ENCODE assay signal across 18 mouse cellular contexts in the genomic region with DNA sequence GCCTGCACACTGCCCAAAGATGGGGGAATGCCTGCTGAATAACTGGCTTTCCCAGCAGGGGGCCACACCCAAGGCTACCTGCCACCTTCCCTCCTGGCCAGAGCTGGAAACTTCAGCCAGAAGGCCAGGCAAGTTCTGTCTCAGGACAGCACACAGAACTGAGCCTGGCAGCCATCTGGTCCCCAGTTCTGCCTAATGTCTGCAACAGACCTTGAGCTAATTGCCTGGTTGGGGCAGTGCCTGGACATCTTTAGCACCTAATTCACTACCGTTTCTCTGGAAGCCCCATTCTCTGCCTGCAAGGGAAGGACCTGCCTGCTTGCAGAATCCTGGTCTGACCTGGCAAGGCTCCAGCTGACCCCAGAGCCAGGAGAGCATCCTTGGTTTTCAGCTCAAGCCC. TPM values are rescaled to one million over a fixed set of nuclear protein-coding genes. Genes with fewer than 3 reads are reported as not detected.
DNase-seq lines count a peak whose midpoint lies in the region; ATAC-seq and TF ChIP-seq lines count a peak whose summit lies in the region.
"Had no signal": no experiment of that assay in that cellular context is flagged by ENCODE, and none has a peak within 500 bp of the region (broad histone marks: within the 10 kb centered on the region; RNA-seq: fewer than 3 reads in every experiment).

No protein-coding gene starts in this region.

- no peaks in the 10 kb centered on the region for H3K9me3 ChIP-seq in limb, embryonic 11.5 days (ENCODE audit: control insufficient read depth, low read length)
- H3K9me3 ChIP-seq: embryonic facial prominence, embryonic 15.5 days; forebrain, embryonic 12.5 days; limb, embryonic 15.5 days; neural tube, embryonic 12.5 days had no signal

- no peak overlapping the region for H3K4me3 ChIP-seq in limb, embryonic 11.5 days (ENCODE audit: low read depth, low read length)
- H3K4me3 ChIP-seq: embryonic facial prominence, embryonic 15.5 days; forebrain, embryonic 12.5 days; limb, embryonic 15.5 days; neural tube, embryonic 12.5 days had no signal

- H3K4me2 ChIP-seq in limb, embryonic 11.5 days (ENCODE audit: low read depth, severe bottlenecking), result no peak overlapping the region
- H3K4me2 ChIP-seq: embryonic facial prominence, embryonic 15.5 days; forebrain, embryonic 12.5 days; limb, embryonic 15.5 days; neural tube, embryonic 12.5 days had no signal

- DNase-seq in gastrocnemius, postnatal 25 days, result peak; percentile 36
- DNase-seq in gastrocnemius, postnatal 10 days, result no peak
- peak; percentile 52 for DNase-seq in brain, embryonic 14.5 days (ENCODE audit: low read depth)
- peak; percentile 41 for DNase-seq in cerebellum, adult 8-10 months
- peak; percentile 81 for DNase-seq in limb, embryonic 11.5 days (ENCODE audit: low spot score)
- DNase-seq in layer of hippocampus, postnatal 36 days, result no peak
- DNase-seq: heart, adult 11 months; kidney, adult 11 months; lung, adult 2 months; midbrain, embryonic 14.5 days; right cerebral cortex, postnatal 25 days; thymus, postnatal 4 days had no signal

- H3K36me3 ChIP-seq in limb, embryonic 11.5 days (ENCODE audit: control insufficient read depth, insufficient read depth, low read length), result no peaks in the 10 kb centered on the region
- H3K36me3 ChIP-seq: embryonic facial prominence, embryonic 15.5 days; forebrain, embryonic 12.5 days; limb, embryonic 15.5 days; neural tube, embryonic 12.5 days had no signal

- peak; percentile 68 for ATAC-seq in limb, embryonic 11.5 days (ENCODE audit: insufficient number of reproducible peaks, low FRiP score, low TSS enrichment, low read depth)
- no peak for ATAC-seq in granulocyte monocyte progenitor cell, adult 5-6 weeks (replicated peaks; ENCODE audit: poor library complexity, severe bottlenecking)

- H3K27ac ChIP-seq in limb, embryonic 11.5 days (replicated peaks; ENCODE audit: low read depth, low read length), result peak overlapping the region; percentile 63
- H3K27ac ChIP-seq: embryonic facial prominence, embryonic 15.5 days; forebrain, embryonic 12.5 days; limb, embryonic 15.5 days; macrophage; neural tube, embryonic 12.5 days had no signal

- no peak overlapping the region for H3K9ac ChIP-seq in limb, embryonic 11.5 days (ENCODE audit: low read length)
- H3K9ac ChIP-seq: embryonic facial prominence, embryonic 15.5 days; forebrain, embryonic 12.5 days; limb, embryonic 15.5 days; neural tube, embryonic 12.5 days had no signal

- no peak for TF ChIP-seq CTCF in brain, embryonic 14.5 days (IDR thresholded peaks at IDR 0.05; ENCODE audit: borderline replicate concordance, extremely low read depth, insufficient read depth, insufficient read length)

- TF ChIP-seq POLR2A in brain, embryonic 14.5 days (IDR thresholded peaks at IDR 0.05; ENCODE audit: borderline replicate concordance, extremely low read depth, insufficient read depth, insufficient read length, poor library complexity, severe bottlenecking), result no peak

- 15% methylated on average over 1 of the region's 1 CpGs for WGBS in limb, embryonic 11.5 days

- H3K27me3 ChIP-seq in limb, embryonic 11.5 days (ENCODE audit: control insufficient read depth, insufficient read depth, low read length), result no peaks in the 10 kb centered on the region
- H3K27me3 ChIP-seq: neural tube, embryonic 12.5 days had no signal

- peaks cover 12% of the 10 kb centered on the region for H3K4me1 ChIP-seq in limb, embryonic 11.5 days (ENCODE audit: control insufficient read depth, insufficient read depth, low read length)
- H3K4me1 ChIP-seq: embryonic facial prominence, embryonic 15.5 days; limb, embryonic 15.5 days; neural tube, embryonic 12.5 days had no signal

RNA-seq across cellular contexts. Expression of a gene that starts 34.8 kb away (rescaled TPM):
- 1 to 10 TPM; 1.8 to 2.0 TPM for total RNA-seq in gastrocnemius, postnatal 25 days (2021)
- total RNA-seq in gastrocnemius, postnatal 10 days (2021), result 1 to 10 TPM; 7.3 to 9.3 TPM
- 2.6 and 3.8 TPM in 2 replicates for polyA plus RNA-seq in brain, embryonic 14.5 days (2012; rRNA removed)
- polyA plus RNA-seq in limb, embryonic 11.5 days (2014; fragmentation: Nextera tagmentation; extraction: Ambion mirVana), result 12.7 and 16.8 TPM in 2 replicates
- total RNA-seq in layer of hippocampus, postnatal 36 days (2021), result 1 to 10 TPM; 2.4 to 2.9 TPM
- total RNA-seq in granulocyte monocyte progenitor cell, adult 5-6 weeks (2014; fragmentation: Nextera tagmentation), result not detected in 2 replicates
- total RNA-seq in granulocyte monocyte progenitor cell, adult 5-6 weeks (2017), result not detected in 2 replicates
- polyA plus RNA-seq: macrophage had no signal

RNA-seq across cellular contexts. Expression of a gene that starts 50.6 kb away (rescaled TPM):
- 100 to 1,000 TPM; 103 to 105 TPM for total RNA-seq in gastrocnemius, postnatal 25 days (2021)
- total RNA-seq in gastrocnemius, postnatal 10 days (2021), result 100 to 1,000 TPM; 197 to 218 TPM
- polyA plus RNA-seq in brain, embryonic 14.5 days (2012; rRNA removed), result 459 and 569 TPM in 2 replicates
- 1,519 and 1,530 TPM in 2 replicates for polyA plus RNA-seq in limb, embryonic 11.5 days (2014; fragmentation: Nextera tagmentation; extraction: Ambion mirVana)
- 100 to 1,000 TPM; 178 to 185 TPM for total RNA-seq in layer of hippocampus, postnatal 36 days (2021)
- total RNA-seq in granulocyte monocyte progenitor cell, adult 5-6 weeks (2014; fragmentation: Nextera tagmentation), result 2,328 and 2,367 TPM in 2 replicates
- total RNA-seq in granulocyte monocyte progenitor cell, adult 5-6 weeks (2017), result 3,358 and 3,800 TPM in 2 replicates

Comparison
In these comparisons a context has a peak if more than half of its experiments do, and no peak if none do; other contexts are left out.
1. DNase-seq: peak in gastrocnemius, postnatal 25 days (single experiment), brain, embryonic 14.5 days (single experiment), cerebellum, adult 8-10 months (single experiment) and limb, embryonic 11.5 days (single experiment); none in gastrocnemius, postnatal 10 days (single experiment) and layer of hippocampus, postnatal 36 days (0 of 2).
2. RNA of a gene that starts 50.6 kb away (total RNA-seq): 2,328 to 3,800 TPM in granulocyte monocyte progenitor cell, adult 5-6 weeks; 197 to 218 TPM in gastrocnemius, postnatal 10 days, 178 to 185 TPM in layer of hippocampus, postnatal 36 days and 103 to 105 TPM in gastrocnemius, postnatal 25 days; every median in the first group is over 10 times any median in the second.